Mouse (Mus musculus) inflammation-experienced regulatory T-cells, adult 6 months (primary cell): ENCODE results near the gene Tmem213. TPM values are rescaled to one million over a fixed set of nuclear protein-coding genes. Genes with fewer than 3 reads are reported as not detected.

Experiments used
- ATAC-seq: one replicate; pipeline ENCODE4 v1.8.0; 2017
- polyA plus RNA-seq, 3 experiments: library from polyadenylated mRNA; unstranded; fragments of 100-300 nt; shearing (Covaris generic); gene quantifications; one replicate each; pipeline ENCODE4 v1.2.1; 2017

Tmem213 gene
- polyA plus RNA-seq, 3 experiments from 2014 or later = not detected

DNA sequence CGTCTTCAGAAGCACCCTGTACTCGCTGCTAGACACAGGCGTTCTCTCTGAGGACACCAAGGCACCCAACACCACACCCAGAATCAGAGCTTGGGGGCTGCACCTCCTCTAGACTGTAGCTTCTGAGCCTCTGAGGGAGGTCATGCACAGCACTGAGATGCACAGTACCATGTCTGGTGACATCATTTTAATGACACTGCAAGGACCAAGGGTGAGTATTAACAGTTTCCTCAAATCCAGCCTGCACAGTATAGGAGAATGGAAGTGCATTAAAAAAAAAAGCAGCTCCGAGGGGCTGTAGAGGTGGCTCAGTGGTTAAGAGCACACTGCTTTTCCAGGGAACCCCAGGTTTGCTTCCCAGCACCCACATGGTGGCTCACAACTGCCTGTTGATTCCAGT is 50.5 kb downstream of the Tmem213 start:
- no peak for ATAC-seq

DNA sequence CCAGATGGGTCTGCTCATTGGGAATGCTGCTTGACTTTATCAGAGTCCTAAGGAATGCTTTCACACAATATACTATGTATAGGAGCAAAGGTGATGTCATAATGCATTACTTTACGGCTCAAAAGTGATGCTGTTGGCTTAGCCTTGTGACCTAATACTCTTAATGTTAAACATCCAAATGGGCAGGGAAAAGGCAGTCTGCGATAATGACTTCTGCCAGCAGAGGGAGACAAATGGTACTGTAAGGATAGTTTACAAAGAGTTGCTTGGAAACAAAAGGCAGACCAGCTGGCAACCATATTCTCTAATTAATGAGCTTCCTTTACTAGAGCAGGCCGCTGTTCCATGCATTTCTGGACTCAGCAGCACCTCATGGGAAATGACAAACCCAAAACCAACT is 51.0 kb downstream of the Tmem213 start:
- ATAC-seq = peak; percentile 60

DNA sequence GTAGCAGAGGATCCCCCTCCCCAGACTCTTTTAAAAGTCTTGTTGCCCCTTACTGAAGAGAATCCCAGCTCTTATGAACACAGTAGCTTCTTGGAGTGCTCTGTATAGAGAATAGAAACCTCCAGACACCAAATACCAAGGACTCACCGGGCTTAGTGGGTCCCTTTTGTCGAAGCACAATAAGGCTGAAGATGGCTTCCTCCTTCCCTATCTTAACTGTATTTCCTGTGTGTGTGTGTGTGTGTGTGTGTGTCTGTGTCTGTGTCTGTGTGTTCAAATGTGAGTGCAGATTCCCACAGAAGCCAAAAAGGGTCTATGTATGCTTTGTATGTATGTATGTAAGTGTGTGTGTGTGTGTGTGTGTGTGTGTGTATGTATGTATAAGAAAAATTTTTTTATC is 51.5 kb downstream of the Tmem213 start:
- ATAC-seq = no peak

DNA sequence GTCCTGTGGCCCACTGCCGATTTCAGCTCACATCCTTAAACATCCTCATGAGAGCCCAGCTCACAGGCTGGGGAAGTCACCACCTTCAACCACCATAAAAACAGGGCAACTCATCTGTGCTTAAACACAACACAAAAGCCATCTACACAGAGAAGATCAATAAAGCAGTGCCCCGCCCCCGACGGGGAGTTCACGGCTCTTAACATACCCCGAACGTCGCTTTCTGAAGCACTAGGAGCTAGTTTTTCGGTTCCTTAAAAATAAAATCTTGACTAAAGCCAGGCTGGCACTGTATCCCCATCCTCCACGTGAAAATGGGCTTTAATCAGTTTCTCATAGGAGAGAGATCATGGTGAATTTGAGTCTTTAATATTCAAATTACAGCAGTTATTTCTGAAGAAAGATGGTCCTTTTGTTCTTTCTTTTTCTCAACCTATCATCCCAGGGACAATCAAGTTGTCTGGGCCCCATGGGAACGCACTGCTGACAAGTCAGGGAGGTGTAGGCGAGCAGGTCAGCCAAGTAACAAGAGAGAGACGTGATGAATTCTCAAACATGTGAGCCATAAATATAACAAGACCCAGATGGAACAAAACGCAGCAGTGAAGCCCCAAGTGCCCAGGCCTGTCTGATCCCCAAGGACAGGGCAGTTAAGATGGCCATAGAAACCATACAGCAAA is 53.9 kb downstream of the Tmem213 start:
- ATAC-seq = no peak

DNA sequence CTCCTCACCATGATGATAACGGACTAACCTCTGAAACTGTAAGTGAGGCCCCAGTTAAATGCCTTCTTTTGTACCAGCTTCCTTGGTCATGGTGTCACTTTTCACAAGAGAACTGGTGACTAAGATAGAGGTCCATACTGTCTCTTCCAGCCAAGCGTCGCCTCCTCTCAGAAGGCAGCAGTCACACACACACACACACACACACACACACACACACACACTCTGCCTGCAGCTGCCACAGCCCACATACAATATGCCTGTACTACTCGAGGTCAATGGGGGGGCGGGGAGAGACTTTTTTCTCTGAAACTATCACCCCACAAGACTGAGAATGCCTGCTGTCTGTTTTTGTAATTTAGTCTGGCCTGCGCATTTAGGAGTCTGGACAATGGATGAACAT is 55.6 kb downstream of the Tmem213 start:
- ATAC-seq = no peak

DNA sequence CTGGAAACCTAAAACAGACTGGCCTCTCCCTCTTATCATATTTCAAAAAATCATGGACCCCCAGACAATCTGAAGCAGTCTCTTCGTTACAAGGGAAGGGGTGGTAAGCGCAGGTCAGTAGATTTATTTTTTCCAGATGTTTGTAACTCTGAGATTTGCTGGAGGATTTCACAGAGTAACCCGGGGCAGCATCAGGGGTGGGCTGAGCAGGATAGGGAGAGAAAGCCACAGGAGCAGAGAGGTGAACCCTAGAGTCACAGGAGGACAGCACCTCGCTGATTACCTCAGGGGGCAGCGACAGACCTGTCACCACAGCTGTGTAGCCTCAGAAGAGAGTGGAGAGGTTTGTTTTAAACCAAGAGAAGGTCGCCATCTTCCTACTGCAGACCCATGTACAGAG is 56.3 kb downstream of the Tmem213 start:
- no peak for ATAC-seq

Other genes with a start within 250 kb of the Tmem213 start
- 10 to 100 TPM in 2 of 3 experiments, 1 to 10 TPM in 1; 8.5 to 18.2 (median 14.7) TPM for gene Trim24, start 238.4 kb upstream of the Tmem213 start, polyA plus RNA-seq
- gene Svopl, start 62.3 kb upstream of the Tmem213 start, polyA plus RNA-seq = under 1 TPM in 1 of 3 experiments, not detected in 2; 0.19 TPM
- not detected for gene Atp6v0a4, start 15.3 kb downstream of the Tmem213 start, polyA plus RNA-seq
- under 1 TPM in 1 of 3 experiments, not detected in 2; 0.08 TPM for gene D630045J12Rik, start 144.8 kb downstream of the Tmem213 start, polyA plus RNA-seq
- gene Zc3hav1l, start 190.0 kb downstream of the Tmem213 start, polyA plus RNA-seq = under 1 TPM; 0.16 to 0.50 (median 0.47) TPM
- gene Zc3hav1, start 245.3 kb downstream of the Tmem213 start, polyA plus RNA-seq = 100 to 1,000 TPM; 163 to 188 (median 167) TPM